Mouse (Mus musculus) cerebellum, adult 2 months (tissue): ENCODE results near the gene Gkn1.

Source experiments
- CTCF ChIP-seq: fragments of 200-500 bp; IDR thresholded peaks from 2 replicates; pipeline ENCODE4 v1.5.1; 2011; ENCODE audit warnings: low read depth, mild to moderate bottlenecking, control low read depth, low read length, moderate library complexity, borderline replicate concordance; ENCODE audit not compliant: insufficient read depth
- POLR2A ChIP-seq: fragments of 200-500 bp; IDR thresholded peaks from 2 replicates; pipeline ENCODE4 v1.6.1; 2011; ENCODE audit warnings: low read length, control low read depth, borderline replicate concordance; ENCODE audit not compliant: insufficient read depth

DNA sequence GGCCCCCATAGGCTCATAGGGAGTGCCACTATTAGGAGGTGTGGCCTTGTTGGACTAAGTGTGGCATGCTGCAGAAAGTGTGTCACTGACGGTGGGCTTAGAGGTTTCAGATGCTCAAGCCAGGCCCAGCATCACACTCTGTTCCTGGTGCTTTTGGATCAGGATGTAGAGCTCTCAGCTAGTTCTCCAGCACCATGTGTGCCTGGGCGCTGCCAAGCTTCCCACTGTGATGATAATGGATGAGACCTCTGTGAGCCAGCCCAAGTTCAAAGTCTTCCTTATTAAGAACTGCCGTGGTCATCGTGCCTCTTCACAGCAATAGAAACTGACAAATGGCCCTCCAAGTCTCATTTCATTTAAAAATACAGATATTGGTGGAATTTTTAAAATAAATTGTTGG lies 38.0 kb downstream of the Gkn1 start:
- TF ChIP-seq CTCF (no peak), POLR2A (no peak)
